Mouse (Mus musculus): ENCODE data around the gene Gucy2d.

DNA sequence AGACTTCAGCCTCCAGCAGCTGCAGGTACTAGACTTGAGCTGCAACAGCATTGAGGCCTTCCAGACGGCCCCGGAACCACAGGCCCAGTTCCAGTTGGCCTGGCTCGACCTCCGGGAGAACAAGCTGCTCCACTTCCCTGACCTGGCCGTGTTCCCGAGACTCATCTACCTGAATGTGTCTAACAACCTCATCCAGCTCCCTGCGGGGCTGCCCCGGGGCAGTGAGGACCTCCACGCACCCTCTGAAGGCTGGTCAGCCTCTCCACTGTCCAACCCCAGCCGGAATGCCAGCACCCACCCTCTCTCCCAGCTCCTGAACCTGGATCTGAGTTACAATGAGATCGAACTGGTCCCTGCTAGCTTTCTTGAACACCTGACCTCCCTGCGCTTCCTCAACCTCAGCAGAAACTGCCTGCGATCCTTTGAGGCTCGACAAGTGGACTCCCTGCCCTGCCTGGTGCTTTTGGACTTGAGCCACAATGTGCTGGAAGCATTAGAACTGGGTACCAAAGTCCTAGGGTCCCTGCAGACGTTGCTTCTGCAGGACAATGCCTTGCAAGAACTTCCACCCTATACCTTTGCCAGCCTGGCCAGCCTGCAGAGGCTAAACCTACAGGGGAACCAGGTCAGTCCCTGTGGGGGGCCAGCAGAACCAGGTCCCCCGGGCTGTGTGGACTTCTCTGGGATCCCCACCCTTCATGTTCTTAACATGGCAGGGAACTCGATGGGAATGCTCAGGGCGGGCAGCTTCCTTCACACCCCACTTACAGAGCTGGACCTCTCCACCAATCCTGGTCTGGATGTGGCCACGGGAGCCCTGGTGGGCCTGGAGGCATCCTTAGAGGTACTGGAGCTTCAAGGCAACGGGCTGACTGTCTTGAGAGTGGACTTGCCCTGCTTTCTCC lies 58.7 kb downstream of the Gucy2d start:
- TF ChIP-seq GATA1 (IDR thresholded peaks at IDR 0.05; ENCODE audit: low read depth, low read length), result no peak
- no peak for TF ChIP-seq MAX (IDR thresholded peaks at IDR 0.05; ENCODE audit: low read length)
- TF ChIP-seq CTCF (IDR thresholded peaks at IDR 0.05 in 2 of 3, conservative IDR thresholded peaks at IDR 0.05 in 1 of 3; ENCODE audit: control insufficient read depth in 1 of 3, insufficient read depth in 1 of 3, low read depth in 2 of 3, low read length in 3 of 3, poor library complexity in 1 of 3, severe bottlenecking in 1 of 3), result no peak
